23 mouse cellular contexts compared by ENCODE assay signal in the genomic region with DNA sequence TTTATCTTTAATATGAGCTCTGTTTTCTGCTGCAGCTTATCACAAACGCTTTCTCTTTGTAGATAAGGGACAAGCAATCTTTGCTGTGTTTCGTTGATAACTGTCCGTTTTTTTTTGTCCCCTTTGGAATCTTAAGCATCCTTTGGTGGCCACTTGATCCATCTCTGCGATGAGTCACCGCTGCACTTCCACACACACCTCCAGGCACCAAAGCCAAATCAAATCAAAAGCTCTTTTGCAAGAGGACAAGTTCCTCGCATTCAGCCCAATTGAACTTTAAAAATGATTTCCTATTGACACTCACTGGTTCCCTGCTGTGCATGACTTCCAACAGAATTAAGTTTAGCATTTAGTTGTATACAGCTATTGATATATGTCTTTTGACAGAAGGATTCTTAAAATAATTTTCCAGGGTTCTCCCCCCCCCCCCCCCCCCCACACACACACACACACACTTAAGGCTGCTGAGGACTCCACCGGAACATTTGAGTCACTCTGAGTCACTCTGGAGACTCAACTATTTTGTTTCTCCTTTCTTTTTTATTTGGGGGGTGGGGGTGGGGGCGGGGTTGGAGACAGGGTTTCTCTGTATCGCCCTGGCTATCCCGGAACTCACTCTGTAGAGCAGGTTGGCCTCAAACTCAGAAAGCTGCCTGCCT. TPM values are rescaled to one million over a fixed set of nuclear protein-coding genes. Genes with fewer than 3 reads are reported as not detected.
DNase-seq lines count a peak whose midpoint lies in the region; ATAC-seq and TF ChIP-seq lines count a peak whose summit lies in the region.
"Had no signal": no experiment of that assay in that cellular context is flagged by ENCODE, and none has a peak within 500 bp of the region (broad histone marks: within the 10 kb centered on the region; RNA-seq: fewer than 3 reads in every experiment).

No protein-coding gene starts in this region.

- H3K4me3 ChIP-seq in heart, embryonic 10.5 days, result no peak overlapping the region; the same call in 1 of the 2 replicates
- H3K4me3 ChIP-seq in lung, postnatal 0 days (ENCODE audit: low read depth, low read length), result no peak overlapping the region
- peak overlapping the region; percentile 41 for H3K4me3 ChIP-seq in E14TG2a.4 (replicated peaks; ENCODE audit: low read length)
- no peak overlapping the region for H3K4me3 ChIP-seq in midbrain, postnatal 0 days (ENCODE audit: low read depth, low read length)
- H3K4me3 ChIP-seq: forebrain, embryonic 10.5 days; hindbrain, embryonic 15.5 days; layer of hippocampus, adult 2 months; midbrain, embryonic 10.5 days had no signal

- H3K27ac ChIP-seq in heart, embryonic 10.5 days, result peak overlapping the region; percentile 39; the same call in 1 of the 2 replicates
- H3K27ac ChIP-seq in lung, postnatal 0 days (ENCODE audit: low read length), result no peak overlapping the region
- no peak overlapping the region for H3K27ac ChIP-seq in midbrain, postnatal 0 days (ENCODE audit: low read depth, low read length)
- H3K27ac ChIP-seq: forebrain, embryonic 10.5 days; heart, embryonic 15.5 days; hindbrain, embryonic 15.5 days; kidney, postnatal 0 days; layer of hippocampus, adult 2 months; midbrain, embryonic 10.5 days had no signal

- H3K4me1 ChIP-seq in heart, embryonic 10.5 days, result peaks cover 25% of the 10 kb centered on the region
- H3K4me1 ChIP-seq in lung, postnatal 0 days (ENCODE audit: insufficient read depth, low read depth, low read length), result no peaks in the 10 kb centered on the region
- peaks cover 10% of the 10 kb centered on the region for H3K4me1 ChIP-seq in E14TG2a.4 (replicated peaks; ENCODE audit: low read depth, low read length)
- no peaks in the 10 kb centered on the region for H3K4me1 ChIP-seq in midbrain, postnatal 0 days (ENCODE audit: insufficient read depth, low read length)
- H3K4me1 ChIP-seq: hindbrain, embryonic 15.5 days; midbrain, embryonic 10.5 days had no signal

- peaks cover 14% of the 10 kb centered on the region; the same call in 1 of the 2 replicates for H3K36me3 ChIP-seq in heart, embryonic 10.5 days
- no peaks in the 10 kb centered on the region for H3K36me3 ChIP-seq in lung, postnatal 0 days (ENCODE audit: insufficient read depth, low read length)
- no peaks in the 10 kb centered on the region for H3K36me3 ChIP-seq in E14TG2a.4 (ENCODE audit: insufficient read depth, low read length)
- peaks cover 6% of the 10 kb centered on the region; the same call in 1 of the 2 replicates for H3K36me3 ChIP-seq in midbrain, postnatal 0 days (ENCODE audit: insufficient read depth, low read length)
- H3K36me3 ChIP-seq: heart, embryonic 15.5 days had no signal

- H3K4me2 ChIP-seq in lung, postnatal 0 days (replicated peaks; ENCODE audit: low read depth, low read length), result no peak overlapping the region
- H3K4me2 ChIP-seq in midbrain, postnatal 0 days (ENCODE audit: low read depth, low read length, poor library complexity, severe bottlenecking), result no peak overlapping the region
- H3K4me2 ChIP-seq: hindbrain, embryonic 15.5 days; liver, embryonic 11.5 days had no signal

- 39% methylated on average over 10 of the region's 10 CpGs for WGBS in heart, embryonic 10.5 days
- 43% methylated on average over 10 of the region's 10 CpGs for WGBS in lung, postnatal 0 days
- 78% methylated on average over 10 of the region's 10 CpGs for WGBS in midbrain, postnatal 0 days

- no peak for DNase-seq in heart, embryonic 10.5 days (ENCODE audit: low spot score)
- DNase-seq in heart, postnatal 14 days, result no peak
- peak; percentile 39 for DNase-seq in lung, postnatal 0 days (ENCODE audit: low spot score)
- DNase-seq in lung, postnatal 4 days, result no peak
- peak; percentile 30 to 32 for DNase-seq in adrenal gland, postnatal 36 days
- DNase-seq in yolk sac, embryonic 10.5 days (ENCODE audit: low spot score), result no peak
- DNase-seq in midbrain, postnatal 0 days (ENCODE audit: low spot score), result no peak
- DNase-seq: cerebellum, adult 2 months; gastrocnemius, postnatal 10 days; kidney, adult 11 months; left cerebral cortex, postnatal 4 days; thymus, postnatal 36 days had no signal

- no peak overlapping the region for H3K9ac ChIP-seq in lung, postnatal 0 days (replicated peaks; ENCODE audit: low read depth)
- H3K9ac ChIP-seq in midbrain, postnatal 0 days (replicated peaks; ENCODE audit: low read length, poor library complexity, severe bottlenecking), result no peak overlapping the region
- H3K9ac ChIP-seq: heart, embryonic 15.5 days; hindbrain, embryonic 15.5 days had no signal

- TF ChIP-seq EP300 in lung, postnatal 0 days (IDR thresholded peaks at IDR 0.05), result no peak

- intact Hi-C loops in heart, postnatal 14 days (cut with DNase I), result loop anchor here (5.0 kb wide), 1 partner anchor 258 kb away; no protein-coding TSS in a partner anchor

- no peaks in the 10 kb centered on the region for H3K27me3 ChIP-seq in heart, embryonic 10.5 days (ENCODE audit: insufficient read depth, poor library complexity, severe bottlenecking)
- H3K27me3 ChIP-seq in lung, postnatal 0 days (replicated peaks; ENCODE audit: insufficient read depth, low read length), result no peaks in the 10 kb centered on the region
- H3K27me3 ChIP-seq in E14TG2a.4 (ENCODE audit: insufficient read depth, low read length), result peaks cover 8% of the 10 kb centered on the region
- no peaks in the 10 kb centered on the region for H3K27me3 ChIP-seq in midbrain, postnatal 0 days (ENCODE audit: insufficient read depth, low read length)
- H3K27me3 ChIP-seq: heart, embryonic 15.5 days; hindbrain, embryonic 15.5 days; Patski had no signal

- no peaks in the 10 kb centered on the region for H3K9me3 ChIP-seq in heart, embryonic 10.5 days
- H3K9me3 ChIP-seq in lung, postnatal 0 days (ENCODE audit: low read length), result no peaks in the 10 kb centered on the region
- peaks cover 12% of the 10 kb centered on the region for H3K9me3 ChIP-seq in E14TG2a.4 (ENCODE audit: low read length)
- H3K9me3 ChIP-seq in midbrain, postnatal 0 days (ENCODE audit: low read length), result no peaks in the 10 kb centered on the region
- H3K9me3 ChIP-seq: heart, embryonic 15.5 days; hindbrain, embryonic 15.5 days; midbrain, embryonic 10.5 days had no signal

- TF ChIP-seq CTCF in lung, postnatal 0 days (IDR thresholded peaks at IDR 0.05), result no peak
- no peak for TF ChIP-seq CTCF in E14TG2a.4 (conservative IDR thresholded peaks at IDR 0.05; ENCODE audit: low read length)
- no peak for TF ChIP-seq CTCF in midbrain, postnatal 0 days (IDR thresholded peaks at IDR 0.05)

- peak; percentile 57 for ATAC-seq in lung, postnatal 0 days
- no peak for ATAC-seq in midbrain, postnatal 0 days (ENCODE audit: low FRiP score)
- ATAC-seq: activated CD4-positive, CD25-positive, alpha-beta regulatory T cell, adult 4 months; CD4-positive, CD25-positive, alpha-beta regulatory T cell, adult 4 months had no signal

RNA-seq across cellular contexts. Expression of a gene that starts 52.1 kb away (rescaled TPM):
- polyA plus RNA-seq in heart, embryonic 10.5 days (2016; fragmentation: Nextera tagmentation; extraction: Ambion mirVana), result 5.0 and 7.4 TPM in 2 replicates
- total RNA-seq in heart, postnatal 14 days (2021), result 10 to 100 TPM; 13.0 to 13.2 TPM
- 2.7 and 3.0 TPM in 2 replicates for polyA plus RNA-seq in lung, postnatal 0 days (2015; fragmentation: Nextera tagmentation; extraction: Ambion mirVana)
- 10 to 100 TPM in 1 of 2 experiments, 1 to 10 TPM in 1; 8.3 to 10.2 TPM for total RNA-seq in adrenal gland, postnatal 36 days (2021)
- 1.8 and 4.2 TPM in 2 replicates for total RNA-seq in midbrain, postnatal 0 days (2014; rRNA removed)
- 1.5 and 1.7 TPM in 2 replicates for polyA plus RNA-seq in midbrain, postnatal 0 days (2015; fragmentation: Nextera tagmentation; extraction: Ambion mirVana)

Comparison
In these comparisons a context has a peak if more than half of its experiments do, and no peak if none do; other contexts are left out.
1. DNase-seq: peak in lung, postnatal 0 days (single experiment) and adrenal gland, postnatal 36 days (2 of 2); none in heart, embryonic 10.5 days (single experiment), heart, postnatal 14 days (0 of 2), lung, postnatal 4 days (0 of 2), yolk sac, embryonic 10.5 days (single experiment) and midbrain, postnatal 0 days (single experiment).